Mouse (Mus musculus) bone marrow, adult 2 months (tissue): ENCODE data around the gene Ing3. TPM values are rescaled to one million over a fixed set of nuclear protein-coding genes. Genes with fewer than 3 reads are reported as not detected.

Experiments
- H3K27ac ChIP-seq: fragments of 200-500 bp; 2 replicates; pipeline ENCODE4 v1.5.1; 2012; ENCODE audit warnings: low read depth, mild to moderate bottlenecking, control low read depth, inconsistent platforms, low read length; ENCODE audit not compliant: control insufficient read depth, poor library complexity, insufficient read depth
- H3K4me1 ChIP-seq: fragments of 200-500 bp; 2 replicates; pipeline ENCODE4 v1.6.1; 2011; ENCODE audit warnings: low read length; ENCODE audit not compliant: control insufficient read depth, insufficient read depth
- H3K4me3 ChIP-seq: fragments of 200-500 bp; replicated peaks from 2 replicates; pipeline ENCODE3; 2011; ENCODE audit warnings: mild to moderate bottlenecking, low read depth, low read length, control low read depth; ENCODE audit not compliant: control insufficient read depth
- CTCF ChIP-seq: fragments of 200-500 bp; IDR thresholded peaks from 2 replicates; pipeline ENCODE4 v1.5.1; 2011; ENCODE audit warnings: low read length, control low read depth; ENCODE audit not compliant: control insufficient read depth, insufficient read depth
- POLR2A ChIP-seq: fragments of 200-500 bp; IDR thresholded peaks from 2 replicates; pipeline ENCODE4 v1.6.1; 2011; ENCODE audit warnings: low read depth, mild to moderate bottlenecking, control low read depth, low read length, borderline replicate concordance; ENCODE audit not compliant: control insufficient read depth
- WGBS: fragments of 180-500 bp; shearing (Covaris S2); methylation state at CpG from one replicate; pipeline ENCODE4 v1.1.7; 2018; 5-methylcytosine and 5-hydroxymethylcytosine counted together
- polyA plus RNA-seq: library from polyadenylated mRNA; stranded (reverse); fragments of >200 nt; gene quantifications from 2 replicates; pipeline ENCODE4 v1.2.4, GENCODE M21; 2011; ENCODE audit warnings: low replicate concordance; ENCODE audit not compliant: missing spikeins, insufficient read depth, insufficient read length

Ing3 gene
- 10.8 and 13.4 TPM in 2 replicates for polyA plus RNA-seq

DNA sequence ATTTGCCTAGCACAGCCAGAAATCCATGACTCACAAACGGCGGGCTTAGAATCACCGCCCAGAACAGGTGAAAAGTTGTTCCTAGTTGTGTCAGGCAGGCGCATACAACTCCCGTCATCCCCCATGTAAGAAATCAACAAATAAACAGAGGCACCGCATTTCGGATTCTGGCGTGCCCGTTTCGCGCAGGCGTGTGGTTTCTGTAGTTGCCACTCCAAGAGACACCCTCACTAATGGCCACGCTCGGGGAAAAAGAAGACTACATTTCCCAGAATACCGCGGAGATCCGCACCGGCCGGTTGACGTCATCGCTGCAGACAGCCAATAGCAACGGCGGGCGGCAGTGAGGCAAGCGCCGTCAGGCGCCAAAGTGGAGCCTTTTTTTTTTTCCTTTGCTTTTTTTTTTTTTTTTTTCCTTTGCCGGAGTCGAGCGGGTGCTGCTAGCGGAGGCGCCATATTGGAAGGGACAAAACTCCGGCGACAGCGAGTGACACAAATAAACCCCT is at the start of gene Ing3:
TSS of gene Ing3 (plus strand) at position 346 of the 506 bp plus-strand sequence.
- WGBS = under 1% methylated on average over 35 of the region's 35 CpGs
- peak within 1 kb of the TSS; percentile 99 for H3K27ac ChIP-seq
- H3K4me3 ChIP-seq = peak within 1 kb of the TSS; percentile 74
- TF ChIP-seq CTCF (no peak), POLR2A (no peak)
- H3K4me1 ChIP-seq = no peaks in the 10 kb centered on the region

DNA sequence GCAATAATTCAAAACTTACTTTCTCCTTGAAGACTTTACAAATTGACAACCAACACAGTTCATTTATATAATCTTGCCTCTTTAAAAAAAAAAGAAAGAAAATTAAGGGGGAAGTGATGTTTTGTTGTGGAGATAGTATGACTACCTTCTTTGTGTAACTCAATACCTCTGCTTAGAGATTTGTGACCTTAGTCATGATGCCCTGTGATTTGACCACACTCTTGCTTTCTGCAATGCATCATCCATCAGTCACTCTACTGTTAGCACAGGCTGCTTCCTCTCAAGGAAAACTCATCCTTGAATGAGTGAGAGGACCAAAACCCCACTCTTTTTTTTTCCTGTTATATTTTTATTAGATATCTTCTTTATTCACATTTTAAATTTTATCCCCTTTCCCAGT is 39.7 kb upstream of the Ing3 start:
- Histone ChIP-seq H3K4me3 (no peak overlapping the region), H3K4me1 (no peaks in the 10 kb centered on the region), H3K27ac (no peak overlapping the region)
- TF ChIP-seq CTCF (no peak), POLR2A (no peak)

- no peak for TF ChIP-seq POLR2A
- TF ChIP-seq CTCF = no peak
- no peak overlapping the region for H3K27ac ChIP-seq
- WGBS = 75% methylated on average over 6 of the region's 6 CpGs
- no peak overlapping the region for H3K4me3 ChIP-seq
- H3K4me1 ChIP-seq = no peaks in the 10 kb centered on the region
Observed at GRCm38 (mm10) chr6:21910804-21911203, 38.6 kb upstream of the Ing3 start.

- no peak overlapping the region for H3K27ac ChIP-seq
- TF ChIP-seq POLR2A (no peak), CTCF (no peak)
- H3K4me1 ChIP-seq = no peaks in the 10 kb centered on the region
- 77% methylated on average over 2 of the region's 2 CpGs for WGBS
- H3K4me3 ChIP-seq = no peak overlapping the region
Observed at GRCm38 (mm10) chr6:21916591-21916990, 32.8 kb upstream of the Ing3 start.

- Histone ChIP-seq H3K4me3 (no peak overlapping the region), H3K4me1 (no peaks in the 10 kb centered on the region), H3K27ac (no peak overlapping the region)
- WGBS = 17% methylated on average over 1 of the region's 1 CpGs
- TF ChIP-seq CTCF = no peak
- TF ChIP-seq POLR2A = no peak
Observed at GRCm38 (mm10) chr6:21924150-21924549, 25.2 kb upstream of the Ing3 start.

GRCm38 (mm10) chr6:21937981-21938635 is 11.3 kb upstream of the Ing3 start:
- WGBS = 77% methylated on average over 4 of the region's 4 CpGs
- H3K27ac ChIP-seq = no peak overlapping the region
- no peak for TF ChIP-seq CTCF
- no peak for TF ChIP-seq POLR2A
- H3K4me3 ChIP-seq = no peak overlapping the region
- H3K4me1 ChIP-seq = no peaks in the 10 kb centered on the region

DNA sequence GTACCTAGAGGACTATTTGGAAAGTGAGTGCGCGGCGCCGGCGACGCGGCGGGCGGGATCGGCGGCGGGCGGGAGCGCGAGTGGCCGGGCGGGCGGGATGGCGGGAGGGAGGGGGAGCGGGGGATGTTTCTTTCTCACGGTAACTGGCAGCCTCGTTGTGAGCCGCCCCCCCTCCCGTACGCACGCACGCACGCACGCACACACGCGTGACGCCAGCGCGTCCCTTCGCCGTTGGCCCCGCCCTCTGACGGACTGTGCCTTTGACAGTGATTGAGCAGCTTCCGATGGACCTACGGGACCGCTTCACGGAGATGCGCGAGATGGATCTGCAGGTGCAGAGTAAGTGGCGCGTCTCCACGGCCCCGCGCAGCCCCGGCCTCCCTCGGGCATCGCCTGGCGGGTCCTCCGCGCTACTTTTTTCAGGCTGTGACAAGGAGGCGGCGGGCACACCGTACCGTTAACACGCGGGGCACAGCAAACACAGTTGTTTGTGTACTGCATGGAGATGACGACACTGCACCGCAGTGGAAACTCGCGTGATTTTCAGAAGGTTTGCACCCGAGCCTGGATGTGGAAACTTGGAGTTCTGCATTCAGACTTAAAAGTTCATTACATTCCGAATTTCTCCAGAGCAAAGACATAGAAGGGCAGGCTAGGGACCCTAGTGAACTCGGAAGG is 539 bp downstream of the Ing3 start:
- Histone ChIP-seq H3K4me3 (peak overlapping the region; percentile 74), H3K27ac (peak overlapping the region; percentile 99), H3K4me1 (no peaks in the 10 kb centered on the region)
- TF ChIP-seq POLR2A = peak; percentile 68
- no peak for TF ChIP-seq CTCF
- under 1% methylated on average over 68 of the region's 68 CpGs for WGBS

DNA sequence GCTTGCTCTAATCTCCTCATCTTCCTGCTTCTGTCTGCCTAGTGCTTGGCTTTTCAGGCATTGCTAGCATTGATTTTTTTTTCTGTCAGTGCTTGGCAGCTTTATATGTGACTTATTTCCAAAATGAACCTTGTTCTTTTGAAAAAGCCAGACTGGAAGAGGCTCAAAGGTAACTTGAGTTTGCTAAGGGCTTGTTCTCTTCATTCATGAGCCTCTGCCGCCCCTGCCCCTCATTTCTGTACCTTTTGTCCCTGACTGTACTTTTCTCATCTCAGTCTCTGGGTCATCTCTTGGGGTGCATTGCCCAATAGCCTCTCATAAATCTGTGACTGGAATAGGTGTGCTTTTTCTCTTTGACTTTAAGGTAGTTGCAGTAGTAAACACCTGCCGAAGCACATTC is 1.3 kb downstream of the Ing3 start:
- Histone ChIP-seq H3K4me1 (no peaks in the 10 kb centered on the region), H3K4me3 (no peak overlapping the region), H3K27ac (no peak overlapping the region; the same call in 1 of the 2 replicates)
- TF ChIP-seq POLR2A = no peak
- no peak for TF ChIP-seq CTCF
- 93% methylated on average over 2 of the region's 2 CpGs for WGBS
